Mouse (Mus musculus) T-cell, adult 2 months (primary cell): ENCODE data around the gene Ifi27l2b.
A peak's percentile ranks its signal among the peaks of the same experiment; 100 is the strongest.

Experiments used
- DNase-seq: peaks from one replicate; pipeline ENCODE4 v3.0.0; 2022; ENCODE audit warnings: low spot score

Gene Ifi27l2b

DNA sequence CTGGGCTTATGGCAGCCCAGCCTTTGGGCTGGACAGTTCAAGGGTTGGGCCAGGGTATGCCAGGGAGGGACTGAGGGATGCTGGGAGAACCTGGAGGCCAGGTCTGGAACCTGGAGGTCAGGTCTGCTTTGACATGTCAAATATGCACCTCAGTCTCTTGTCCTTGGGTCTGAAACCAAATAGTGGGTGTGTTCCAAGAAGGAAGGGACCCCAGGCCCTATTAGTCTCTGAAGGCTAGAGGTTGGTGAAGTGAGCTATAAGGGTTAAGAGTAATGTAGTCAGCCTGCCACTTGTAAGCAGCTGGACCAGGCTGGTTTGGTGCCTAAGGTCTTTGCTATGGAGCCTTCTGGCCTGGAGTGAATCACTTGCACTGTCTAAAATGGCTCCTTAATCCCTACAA is 22.2 kb downstream of the Ifi27l2b start:
- DNase-seq = no peak

DNA sequence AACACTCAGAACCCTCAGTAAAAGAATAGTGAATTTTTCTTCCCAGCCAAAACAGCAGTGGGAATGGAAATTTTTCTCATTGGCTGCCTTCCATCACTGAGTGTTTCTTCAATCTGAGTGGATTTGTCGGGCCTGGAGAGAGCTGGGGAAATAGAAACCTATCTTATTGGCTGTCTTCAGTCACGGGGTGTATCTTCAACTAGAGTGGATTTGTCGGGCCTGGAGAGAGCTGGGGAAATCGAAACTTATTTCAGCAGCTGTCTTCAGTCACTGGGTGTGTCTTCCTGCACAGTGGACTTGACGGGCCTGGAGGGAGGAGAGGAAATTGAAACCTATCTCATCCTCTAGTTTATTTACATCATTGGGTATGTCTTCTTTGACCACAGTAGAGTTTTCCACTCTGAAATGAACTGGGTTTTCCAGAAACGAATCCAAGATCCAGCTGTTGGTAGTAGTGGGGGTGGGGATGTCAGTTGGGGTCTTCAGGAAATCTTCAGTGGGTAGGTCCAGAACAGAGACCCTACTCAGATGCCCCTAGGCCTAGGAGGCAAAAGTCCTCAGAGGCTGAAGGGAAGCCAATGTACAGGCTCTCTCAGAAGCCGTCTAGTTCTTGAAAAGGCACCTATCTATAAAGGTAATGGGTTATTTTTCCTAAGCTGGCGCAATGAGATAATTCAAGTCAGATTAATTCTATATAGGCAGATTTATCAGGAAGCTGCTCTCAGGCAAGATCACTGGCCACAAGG is 22.9 kb downstream of the Ifi27l2b start, which contains the start of gene Ifi27:
Gene Ifi27 (plus strand): TSS at position 226 of the 746 bp plus-strand sequence.
- DNase-seq = peak; percentile 85

DNA sequence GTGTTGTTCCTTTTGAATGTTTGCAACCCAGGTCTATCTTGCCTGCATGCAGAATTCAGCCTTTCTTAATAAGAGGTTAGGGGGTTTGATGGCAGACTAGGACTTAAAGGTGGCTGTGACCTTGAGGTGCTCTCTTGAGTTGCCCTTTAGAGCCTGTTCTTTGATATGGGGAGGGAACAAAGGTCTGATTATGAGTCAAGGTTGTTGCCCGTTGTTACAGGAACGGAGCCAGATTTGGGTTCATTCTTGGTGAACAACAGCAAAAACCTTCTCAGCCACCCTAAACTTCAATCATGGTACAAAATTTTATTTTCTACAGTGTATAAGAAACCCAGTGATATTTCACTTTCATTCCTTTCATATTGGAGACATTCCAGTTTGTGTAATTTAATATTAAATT is 23.6 kb downstream of the Ifi27l2b start:
- DNase-seq = no peak

DNA sequence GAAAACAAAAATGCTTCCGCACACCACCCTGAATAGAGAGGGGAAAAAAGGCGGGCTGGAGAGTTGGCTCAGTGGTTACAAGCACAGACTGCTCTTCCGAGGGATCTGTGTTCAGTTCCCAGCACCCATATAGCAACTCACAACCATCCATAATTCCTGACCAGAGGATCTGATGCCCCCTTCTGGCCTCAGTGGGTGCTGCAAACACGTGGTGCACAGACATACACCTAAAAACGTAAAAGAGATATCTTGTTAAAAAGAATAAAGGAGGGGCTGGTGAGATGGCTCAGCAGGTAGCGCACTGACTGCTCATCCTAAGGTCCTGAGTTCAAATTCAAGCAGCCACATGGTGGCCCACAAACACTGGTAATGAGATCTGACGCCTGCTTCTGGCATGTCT is 30.3 kb downstream of the Ifi27l2b start:
- DNase-seq = no peak

DNA sequence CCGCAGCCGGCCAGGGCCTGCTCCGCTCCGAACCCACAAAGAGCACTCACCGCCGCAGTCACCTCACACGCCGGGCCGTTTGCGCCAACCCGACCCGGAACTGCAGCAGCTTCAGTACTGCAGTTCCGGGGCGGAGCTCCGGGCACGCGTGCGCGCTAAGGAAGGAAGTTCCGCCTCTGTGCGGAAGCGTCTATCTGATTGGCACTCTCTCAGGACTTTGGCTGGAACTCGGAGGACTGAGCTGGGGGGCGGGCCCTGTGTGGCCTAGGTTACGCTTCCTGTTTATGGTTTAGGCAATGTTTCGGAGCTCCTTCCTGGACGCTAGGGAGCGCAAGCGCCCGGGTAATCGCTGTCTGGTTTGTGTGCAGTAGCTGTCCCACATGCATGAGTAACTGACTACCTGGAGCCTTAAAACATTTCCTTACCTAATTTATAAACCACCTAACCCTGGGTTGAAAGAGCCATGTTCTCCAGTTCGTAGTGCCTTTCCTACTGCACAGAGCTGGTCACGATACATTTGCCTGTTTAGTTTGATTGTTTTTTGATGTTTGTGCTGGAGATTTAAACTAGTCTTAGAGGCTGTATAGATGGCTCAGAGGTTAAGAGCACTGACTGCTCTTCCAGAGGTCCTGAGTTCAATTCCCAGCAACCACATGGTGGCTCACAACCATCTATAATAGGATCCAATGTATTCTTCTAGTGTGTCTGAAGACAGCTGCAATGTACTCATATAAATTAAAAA is 31.1 kb downstream of the Ifi27l2b start, which contains the start of gene Ddx24:
Gene Ddx24 (minus strand): TSS at position 102 of the 742 bp plus-strand sequence.
- DNase-seq = peak; percentile 100

DNA sequence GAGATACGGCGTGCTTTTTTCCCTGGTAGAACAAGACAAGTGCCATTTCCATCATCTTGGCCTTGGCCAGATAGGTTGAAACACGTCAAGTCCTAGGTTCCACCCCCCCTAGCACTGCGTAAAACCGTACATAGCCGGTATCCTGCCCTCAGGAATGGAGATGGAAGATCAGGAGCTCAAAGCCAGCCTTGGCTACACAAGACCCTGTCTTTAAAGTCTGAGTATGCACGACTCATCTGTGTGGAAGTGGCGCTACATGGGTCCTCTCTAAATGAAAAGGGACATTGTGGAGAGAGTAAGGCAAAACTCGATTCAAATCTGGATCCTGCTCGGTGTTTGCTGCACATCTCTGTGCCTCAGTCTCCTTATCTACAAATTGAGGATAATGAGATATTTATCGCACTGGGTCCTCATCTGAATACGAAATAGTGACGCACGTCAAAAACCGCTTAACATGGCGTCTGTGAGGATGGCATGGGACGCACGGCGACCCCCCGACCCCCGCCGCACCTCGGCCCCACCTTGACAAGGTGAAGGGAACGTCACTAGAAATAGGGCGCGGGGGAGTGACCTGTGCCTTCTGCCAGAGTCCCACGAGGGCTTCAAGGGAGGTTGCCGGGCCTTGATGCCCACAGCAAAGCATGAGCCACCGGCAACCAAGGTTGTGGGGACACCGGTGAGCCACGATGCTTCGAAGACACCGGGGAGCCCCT is 31.9 kb downstream of the Ifi27l2b start:
- DNase-seq = no peak

DNA sequence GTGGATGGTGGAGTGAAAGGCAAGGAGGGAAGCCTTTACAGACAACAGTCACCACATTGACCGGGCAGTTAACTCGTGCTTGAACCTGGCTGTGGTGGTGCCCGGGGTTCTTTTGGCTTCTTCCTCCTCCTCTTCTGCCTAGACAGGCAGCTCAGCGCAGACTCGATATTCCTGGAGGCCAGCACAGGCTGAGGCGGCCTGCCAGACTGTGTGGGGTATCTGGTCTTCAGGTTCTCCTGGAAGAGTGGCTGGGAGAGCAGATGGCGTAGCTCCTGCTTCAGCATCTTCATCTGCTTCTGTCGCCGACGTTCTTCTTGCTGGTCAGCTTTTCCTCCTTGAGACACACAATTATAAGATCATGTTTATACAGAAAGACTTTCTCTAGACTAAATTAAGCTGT is 48.9 kb downstream of the Ifi27l2b start:
- DNase-seq = no peak

DNA sequence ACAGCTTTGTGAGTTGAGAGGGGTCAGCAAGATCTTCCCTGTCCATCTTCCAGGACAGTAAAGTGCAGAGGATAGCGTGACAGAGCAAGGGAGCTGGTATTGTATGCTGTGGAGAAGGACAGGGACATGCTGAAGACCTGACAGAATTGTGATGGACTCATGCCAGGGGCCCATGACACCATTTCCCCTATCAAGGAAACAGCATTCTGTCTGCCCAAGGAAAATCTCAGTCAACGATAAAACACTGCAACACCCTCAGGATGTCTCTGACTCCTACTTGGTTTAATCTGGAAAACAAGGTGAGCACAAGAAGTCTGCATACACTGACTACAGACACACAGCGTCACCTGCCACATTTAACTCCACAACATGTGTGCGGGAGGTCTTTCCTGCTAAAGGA is 49.3 kb downstream of the Ifi27l2b start, which contains the start of gene 9330161L09Rik:
Gene 9330161L09Rik (minus strand): TSS at position 101 of the 400 bp plus-strand sequence.
- DNase-seq = no peak

DNA sequence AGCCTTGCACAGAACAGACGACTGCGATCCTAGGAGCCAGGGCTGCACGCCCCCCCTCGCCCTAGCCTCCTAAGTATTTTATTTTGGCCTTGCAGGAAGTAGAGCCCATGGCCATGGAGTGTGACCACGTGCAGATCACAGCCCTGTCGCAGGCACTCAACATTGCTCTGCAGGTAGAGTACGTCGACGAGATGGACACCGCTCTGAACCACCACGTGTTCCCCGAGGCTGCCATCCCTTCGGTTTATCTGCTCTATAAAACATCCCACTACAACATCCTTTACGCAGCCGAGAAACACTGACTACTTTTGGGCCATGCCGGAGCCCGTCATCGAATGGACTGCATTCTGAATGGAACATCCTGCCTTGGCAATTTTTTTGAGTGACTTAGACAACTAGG is 52.9 kb downstream of the Ifi27l2b start:
- no peak for DNase-seq
